Mouse (Mus musculus) heart, adult 2 months (tissue): ENCODE measurements around the gene Mycl.

Experiments
- CTCF ChIP-seq: fragments of 200-600 bp; IDR thresholded peaks from 2 replicates; pipeline ENCODE4 v1.8.1; 2022; ENCODE audit warnings: antibody characterized with exemption, mild to moderate bottlenecking, moderate library complexity
- POLR2A ChIP-seq: fragments of 200-500 bp; IDR thresholded peaks from 2 replicates; pipeline ENCODE4 v1.6.1; 2011; ENCODE audit warnings: mild to moderate bottlenecking, low read depth, low read length, control low read depth; ENCODE audit not compliant: insufficient read depth

DNA sequence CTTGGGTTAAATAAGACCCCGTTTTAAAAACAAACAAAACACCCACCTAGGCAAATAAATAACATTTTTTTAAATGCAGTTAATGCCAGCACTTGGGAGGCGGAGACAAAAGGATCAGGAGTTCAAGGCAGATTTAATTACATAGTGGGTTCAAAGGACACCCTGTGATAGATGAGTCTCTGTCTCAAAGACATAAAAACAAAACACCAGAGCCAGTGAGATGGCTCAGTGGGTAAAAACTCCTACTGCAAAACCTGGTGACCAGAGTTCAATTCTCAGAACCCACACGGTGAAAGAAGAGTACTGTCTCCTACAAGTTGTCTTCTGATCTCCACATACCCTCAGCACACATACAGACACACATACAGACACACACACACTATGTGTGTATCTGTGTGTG lies 3.2 kb upstream of the Mycl start:
- no peak for TF ChIP-seq POLR2A
- TF ChIP-seq CTCF = no peak
